Mouse (Mus musculus) c-Kit-negative CD71-positive TER-119-positive erythroid progenitor cells, embryonic 14.5 days (primary cell): ENCODE data around the gene Msmo1.

Experiments
- DNase-seq: peaks from one replicate; pipeline ENCODE4 v3.0.0-alpha.2; 2013; ENCODE audit warnings: low read depth, low spot score

The Msmo1 gene

GRCm38 (mm10) chr8:64712499-64712898 is 21.1 kb downstream of the Msmo1 start:
- DNase-seq: no peak

DNA sequence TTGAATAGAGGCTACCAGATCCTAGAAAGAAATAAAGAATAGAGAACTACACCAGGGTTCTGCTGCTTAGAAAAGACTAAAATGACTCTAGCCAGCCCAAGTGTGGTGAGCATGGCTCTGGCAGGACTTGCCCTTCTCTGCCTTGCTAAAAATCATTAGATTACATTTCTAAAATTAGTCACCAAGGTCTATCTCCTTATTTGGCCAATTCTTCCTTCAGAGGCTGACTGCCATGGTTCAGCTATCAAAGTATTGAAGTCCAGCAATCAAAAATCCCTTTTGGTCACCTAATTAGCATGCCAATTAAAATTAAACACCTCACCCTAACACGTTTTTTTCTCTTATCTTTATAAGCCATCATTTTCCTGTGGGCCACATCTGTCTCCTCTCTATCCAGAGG is 22.0 kb downstream of the Msmo1 start:
- no peak for DNase-seq

GRCm38 (mm10) chr8:64707481-64707880 is 26.1 kb downstream of the Msmo1 start:
- no peak for DNase-seq

DNA sequence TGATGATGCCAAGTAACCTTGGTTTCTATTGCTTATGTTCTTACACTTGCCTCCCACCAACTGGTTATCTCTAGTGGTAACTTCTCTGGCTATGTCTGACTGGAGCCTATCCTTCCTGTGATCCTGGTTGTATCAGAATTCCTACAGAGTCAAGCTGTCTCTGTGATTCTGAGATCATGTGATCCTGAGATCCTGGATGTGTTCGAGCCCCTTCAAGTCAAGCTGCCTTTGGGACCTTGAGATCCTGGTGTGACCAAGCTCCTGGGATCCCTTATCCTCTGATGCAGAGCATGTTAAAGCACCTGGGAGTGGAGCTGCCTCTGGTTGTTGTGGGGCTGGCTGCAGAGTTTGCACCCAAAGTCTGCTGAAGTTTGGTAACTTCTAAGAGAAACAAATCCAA is 30.4 kb downstream of the Msmo1 start:
- no peak for DNase-seq

GRCm38 (mm10) chr8:64692651-64693201 is 40.9 kb downstream of the Msmo1 start, which contains the start of gene Cpe:
Gene Cpe, minus strand, starts transcription at chr8:64693054.
- no peak for DNase-seq

DNA sequence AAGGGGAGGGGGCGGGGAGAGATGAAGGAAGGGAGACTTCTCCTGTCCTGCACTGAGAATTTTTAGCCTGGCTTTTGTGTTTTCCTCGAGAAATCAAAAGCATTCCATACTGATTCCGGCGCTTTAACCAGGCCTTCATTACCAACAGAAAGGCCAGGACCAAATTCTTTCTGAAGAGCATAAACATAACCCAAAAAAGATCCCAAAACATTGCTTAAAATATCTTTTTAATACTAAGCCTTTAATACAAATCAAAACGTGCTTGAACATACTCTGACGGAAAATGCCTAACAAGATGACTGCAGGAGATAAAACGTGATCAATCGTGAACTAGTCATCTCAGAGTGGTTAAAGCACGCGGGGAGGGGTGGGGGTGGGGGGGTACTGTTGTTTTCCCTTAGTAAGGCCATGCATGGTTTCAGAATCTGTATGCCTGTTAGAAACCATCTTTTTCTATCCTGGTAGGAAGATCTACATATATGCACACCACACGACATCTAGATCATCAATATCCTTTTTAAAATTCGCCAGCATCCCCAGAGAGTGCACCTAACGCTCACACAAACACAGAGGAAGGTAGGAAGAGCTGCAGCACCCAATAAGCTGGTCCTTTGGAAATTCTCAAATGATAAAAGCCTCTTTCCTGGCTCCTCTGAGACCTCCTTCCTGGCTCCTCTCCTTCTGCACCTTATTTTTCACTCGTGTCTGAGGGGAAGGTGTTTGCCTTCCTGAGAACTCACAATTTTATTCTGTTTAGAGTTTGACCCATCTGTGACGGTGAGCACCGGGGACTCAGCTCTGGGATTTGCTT is 41.8 kb downstream of the Msmo1 start:
- no peak for DNase-seq

DNA sequence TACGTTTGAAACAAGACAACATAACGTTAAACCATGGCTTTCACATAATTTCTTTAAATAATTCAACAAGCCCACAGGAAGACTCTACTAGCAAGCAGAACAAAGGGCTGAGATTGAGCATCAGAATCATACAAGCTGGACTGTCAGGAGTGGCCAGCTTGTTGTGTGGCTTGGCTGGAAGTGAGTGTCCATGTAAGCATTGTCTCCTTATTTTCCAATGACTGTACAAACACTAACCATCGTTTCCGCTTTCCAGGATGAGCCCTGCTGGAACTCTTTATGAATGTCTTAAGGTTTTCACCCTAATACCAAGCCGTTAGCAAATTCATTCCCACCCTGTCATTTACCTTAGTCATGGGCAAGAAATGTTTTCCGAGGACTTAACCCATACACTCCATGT is 42.7 kb downstream of the Msmo1 start:
- no peak for DNase-seq

- DNase-seq: no peak
These were observed 43.3 kb downstream of the Msmo1 start for GRCm38 (mm10) chr8:64690306-64690705.

GRCm38 (mm10) chr8:64688741-64689140 is 44.9 kb downstream of the Msmo1 start:
- DNase-seq: no peak

DNA sequence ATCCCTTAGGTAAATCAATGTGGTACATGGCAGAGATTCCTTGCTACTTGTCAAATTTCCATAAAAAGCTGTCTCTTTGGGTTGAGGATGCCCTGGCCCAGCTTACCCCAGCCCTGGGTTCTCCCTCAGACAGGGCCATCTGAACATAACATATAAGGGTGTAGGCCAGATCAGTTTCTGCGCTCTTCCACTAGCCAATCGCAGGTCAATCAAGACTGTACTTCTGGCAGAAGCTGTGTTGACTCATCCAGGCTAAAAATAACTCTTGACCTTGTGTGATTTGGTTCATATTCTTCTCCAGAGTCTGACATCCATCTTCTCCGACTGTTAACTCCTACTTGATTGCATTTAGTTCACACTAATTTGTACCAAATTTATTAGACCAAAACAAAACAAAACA is 45.4 kb downstream of the Msmo1 start:
- DNase-seq: no peak

- no peak for DNase-seq
These were observed 51.1 kb downstream of the Msmo1 start for GRCm38 (mm10) chr8:64682501-64682900.

DNA sequence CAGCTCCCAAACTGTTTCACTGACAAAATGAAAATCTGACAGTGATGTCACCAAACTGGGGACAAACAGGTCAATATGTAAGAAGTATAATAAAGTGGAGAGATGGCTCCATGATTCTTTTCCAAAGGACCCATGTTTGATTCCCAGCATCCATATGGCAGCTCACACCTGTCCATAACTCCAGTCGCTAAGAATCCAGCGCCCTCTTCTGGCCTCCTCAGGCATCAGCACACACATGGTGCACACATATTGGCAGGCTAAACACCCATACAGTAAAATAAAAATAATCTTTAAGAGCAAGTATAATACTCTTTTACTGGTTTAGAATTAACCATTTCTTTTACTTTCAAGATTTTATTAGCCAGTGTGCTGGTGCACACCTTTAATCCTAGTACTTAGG is 57.2 kb downstream of the Msmo1 start:
- no peak for DNase-seq

DNA sequence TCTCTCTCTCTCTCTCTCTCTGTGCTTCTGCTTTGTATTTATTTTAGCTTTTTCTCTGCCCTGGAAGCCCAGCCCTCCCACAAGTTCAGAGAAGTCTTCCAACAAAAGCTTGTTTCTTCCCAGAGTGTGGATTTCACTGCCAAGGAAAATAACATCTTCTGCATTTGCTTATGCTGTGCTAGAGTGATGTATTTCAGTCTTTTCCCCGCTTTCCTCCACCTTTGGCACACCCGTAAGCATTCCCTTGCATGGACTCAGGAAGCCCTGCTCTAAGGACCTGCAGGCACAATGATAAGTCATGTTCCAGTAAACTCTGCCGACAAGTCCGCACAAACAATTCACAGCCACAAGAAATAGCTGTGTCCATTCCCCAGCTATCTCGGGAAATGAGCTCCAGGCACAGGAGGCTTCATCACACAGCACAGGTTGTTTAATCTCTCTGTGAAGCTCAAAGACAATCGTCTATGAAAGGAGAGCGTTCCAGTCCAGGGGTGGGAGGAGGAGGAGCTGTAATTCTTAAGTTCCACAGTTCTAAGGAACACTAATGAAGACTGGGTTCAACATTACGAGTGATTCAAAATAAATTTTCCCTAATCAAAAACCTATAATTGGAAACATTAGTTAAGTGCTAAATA is 58.5 kb downstream of the Msmo1 start:
- DNase-seq: no peak

DNA sequence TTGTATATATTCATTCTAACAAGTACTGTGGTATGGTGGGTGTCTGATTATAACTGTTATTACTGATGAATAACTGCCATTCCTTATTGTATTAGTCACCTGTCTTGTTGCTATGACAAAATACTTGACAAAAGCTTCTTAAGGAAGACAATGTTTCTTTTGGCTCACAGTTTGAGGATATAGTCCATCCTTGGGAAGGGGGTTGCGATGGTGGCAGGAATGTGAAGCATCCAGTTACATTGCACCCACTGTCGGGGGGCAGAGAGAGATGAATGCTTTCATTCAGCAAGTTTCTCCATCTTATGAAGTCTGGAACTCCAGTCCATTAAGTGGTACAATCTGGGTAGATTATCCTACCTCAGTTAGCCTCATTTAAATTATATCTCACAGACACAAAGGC is 60.7 kb downstream of the Msmo1 start:
- DNase-seq: no peak

DNA sequence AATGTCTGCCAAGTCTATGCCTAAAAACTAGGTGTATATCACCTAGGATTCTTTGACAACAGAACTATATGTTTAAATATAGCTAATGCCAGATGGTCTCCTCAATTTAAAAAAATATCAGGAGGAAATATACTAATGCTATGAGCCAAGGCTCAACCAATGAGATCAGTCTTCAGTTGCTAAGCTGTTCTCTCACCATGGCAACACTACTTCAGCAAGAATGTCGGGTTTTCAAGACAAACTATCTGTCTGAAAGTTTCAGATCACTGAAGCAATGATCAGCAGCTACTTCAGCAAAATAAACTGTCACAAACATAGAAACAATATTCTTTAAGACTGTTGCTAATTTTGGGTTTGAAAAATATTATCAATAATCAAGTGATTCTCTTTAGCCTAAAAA is 61.7 kb downstream of the Msmo1 start:
- no peak for DNase-seq
